Mouse (Mus musculus) liver, embryonic 11.5 days (tissue): ENCODE measurements around the gene Sec24b. TPM values are rescaled to one million over a fixed set of nuclear protein-coding genes. Genes with fewer than 3 reads are reported as not detected.

Experiments
- ATAC-seq: fragments of 200-750 bp; cut with Nextera tagmentation; replicated peaks from 2 replicates; pipeline ENCODE4 v1.8.0; 2017; ENCODE audit warnings: moderate number of reproducible peaks, mild to moderate bottlenecking, moderate TSS enrichment, moderate library complexity; ENCODE audit not compliant: low FRiP score
- DNase-seq: peaks from one replicate; pipeline ENCODE4 v3.0.0-alpha.2; 2017; ENCODE audit warnings: low spot score
- H3K27ac ChIP-seq: fragments of 300-500 bp; sonication (generic); 2 replicates; pipeline ENCODE4 v1.5.1; 2014; ENCODE audit warnings: mild to moderate bottlenecking, low read depth, low read length, control low read depth
- H3K27me3 ChIP-seq: fragments of 300-500 bp; sonication (generic); replicated peaks from 2 replicates; pipeline ENCODE4 v1.6.1; 2014; ENCODE audit warnings: low read length, mixed read lengths; ENCODE audit not compliant: control insufficient read depth, insufficient read depth
- H3K36me3 ChIP-seq: fragments of 300-500 bp; sonication (generic); 2 replicates; pipeline ENCODE4 v1.6.1; 2014; ENCODE audit warnings: mild to moderate bottlenecking, low read length, moderate library complexity, mixed read lengths; ENCODE audit not compliant: control insufficient read depth, insufficient read depth
- H3K4me1 ChIP-seq: fragments of 300-500 bp; sonication (generic); replicated peaks from 2 replicates; pipeline ENCODE4 v1.6.1; 2014; ENCODE audit warnings: low read length, mixed read lengths; ENCODE audit not compliant: control insufficient read depth, insufficient read depth
- H3K4me2 ChIP-seq: fragments of 300-500 bp; sonication (generic); 2 replicates; pipeline ENCODE4 v1.6.1; 2014; ENCODE audit warnings: mild to moderate bottlenecking, control low read depth, moderate library complexity
- H3K4me3 ChIP-seq: fragments of 300-500 bp; sonication (generic); 2 replicates; pipeline ENCODE4 v1.5.1; 2014; ENCODE audit warnings: low read depth, low read length, control low read depth
- H3K9ac ChIP-seq: fragments of 300-500 bp; sonication (generic); 2 replicates; pipeline ENCODE4 v1.6.1; 2014; ENCODE audit warnings: low read depth, low read length, control low read depth
- H3K9me3 ChIP-seq: fragments of 300-500 bp; sonication (generic); 2 replicates; pipeline ENCODE4 v1.6.1; 2016; ENCODE audit warnings: low read length, inconsistent platforms, mixed read lengths; ENCODE audit not compliant: control insufficient read depth
- WGBS: fragments of 180-500 bp; shearing (Covaris S2); extraction: QIAGEN DNeasy Blood & Tissue Kit; methylation state at CpG from one replicate; pipeline ENCODE4 v1.1.7; 2014; 5-methylcytosine and 5-hydroxymethylcytosine counted together
- polyA plus RNA-seq: library from polyadenylated mRNA; unstranded; fragments of >200 nt; fragmentation: Nextera tagmentation; extraction: Ambion mirVana; gene quantifications from 2 replicates; pipeline ENCODE4 v1.2.1, GENCODE M21; 2014

Sec24b gene
- polyA plus RNA-seq, 1 experiment from 2014 or later, result 26.7 TPM

GRCm38 (mm10) chr3:130000926-130001325 lies 60.4 kb downstream of the Sec24b start:
- peaks cover 36% of the 10 kb centered on the region for H3K36me3 ChIP-seq
- 96% methylated on average over 11 of the region's 11 CpGs for WGBS

GRCm38 (mm10) chr3:129998526-129998925 lies 62.8 kb downstream of the Sec24b start:
- H3K36me3 ChIP-seq, result peaks cover 37% of the 10 kb centered on the region
- peak; percentile 6 for DNase-seq
- no peak overlapping the region for H3K27ac ChIP-seq
- 88% methylated on average over 6 of the region's 6 CpGs for WGBS
- no peak for ATAC-seq
- H3K9ac ChIP-seq, result no peak overlapping the region
- no peaks in the 10 kb centered on the region for H3K4me1 ChIP-seq
- no peak overlapping the region for H3K4me3 ChIP-seq
- no peak overlapping the region for H3K4me2 ChIP-seq
- no peaks in the 10 kb centered on the region for H3K9me3 ChIP-seq
- no peaks in the 10 kb centered on the region for H3K27me3 ChIP-seq

More at GRCm38 (mm10) chr3:130000926-130001325, 60.4 kb downstream of the Sec24b start:
- no peaks in the 10 kb centered on the region for H3K9me3 ChIP-seq
- H3K9ac ChIP-seq, result no peak overlapping the region
- DNase-seq, result no peak
- H3K27me3 ChIP-seq, result no peaks in the 10 kb centered on the region
- H3K27ac ChIP-seq, result no peak overlapping the region
- H3K4me3 ChIP-seq, result no peak overlapping the region
- no peaks in the 10 kb centered on the region for H3K4me1 ChIP-seq
- no peak overlapping the region for H3K4me2 ChIP-seq
- no peak for ATAC-seq

GRCm38 (mm10) chr3:129998001-129998400 lies 63.4 kb downstream of the Sec24b start:
- Histone ChIP-seq H3K36me3 (peaks cover 40% of the 10 kb centered on the region), H3K27me3 (no peaks in the 10 kb centered on the region), H3K9ac (no peak overlapping the region), H3K27ac (no peak overlapping the region), H3K4me3 (no peak overlapping the region), H3K4me1 (no peaks in the 10 kb centered on the region), H3K4me2 (no peak overlapping the region), H3K9me3 (no peaks in the 10 kb centered on the region)
- ATAC-seq, result no peak
- WGBS, result 77% methylated on average over 7 of the region's 7 CpGs
- DNase-seq, result peak; percentile 24

GRCm38 (mm10) chr3:129997324-129997723 lies 64.0 kb downstream of the Sec24b start:
- DNase-seq (no peak), ATAC-seq (no peak)

GRCm38 (mm10) chr3:129987297-129987696 lies 74.1 kb downstream of the Sec24b start:
- WGBS, result 95% methylated on average over 13 of the region's 13 CpGs

More at GRCm38 (mm10) chr3:129997324-129997723, 64.0 kb downstream of the Sec24b start:
- Histone ChIP-seq H3K27ac (no peak overlapping the region), H3K4me2 (no peak overlapping the region), H3K9me3 (no peaks in the 10 kb centered on the region), H3K27me3 (no peaks in the 10 kb centered on the region), H3K4me1 (no peaks in the 10 kb centered on the region), H3K36me3 (peaks cover 40% of the 10 kb centered on the region), H3K4me3 (no peak overlapping the region), H3K9ac (no peak overlapping the region)
- WGBS, result 82% methylated on average over 3 of the region's 3 CpGs

GRCm38 (mm10) chr3:129985335-129985734 lies 76.0 kb downstream of the Sec24b start:
- ATAC-seq, result no peak
- WGBS, result 86% methylated on average over 4 of the region's 4 CpGs

More at GRCm38 (mm10) chr3:129987297-129987696, 74.1 kb downstream of the Sec24b start:
- DNase-seq (no peak), ATAC-seq (no peak)
- no peak overlapping the region for H3K4me2 ChIP-seq
- no peak overlapping the region for H3K4me3 ChIP-seq
- H3K4me1 ChIP-seq, result no peaks in the 10 kb centered on the region
- H3K27me3 ChIP-seq, result no peaks in the 10 kb centered on the region
- peaks cover 64% of the 10 kb centered on the region for H3K36me3 ChIP-seq
- H3K9ac ChIP-seq, result no peak overlapping the region
- no peaks in the 10 kb centered on the region for H3K9me3 ChIP-seq
- H3K27ac ChIP-seq, result no peak overlapping the region

GRCm38 (mm10) chr3:129984797-129985196 lies 76.6 kb downstream of the Sec24b start:
- Histone ChIP-seq H3K9me3 (no peaks in the 10 kb centered on the region), H3K4me1 (no peaks in the 10 kb centered on the region), H3K36me3 (peaks cover 50% of the 10 kb centered on the region), H3K4me2 (no peak overlapping the region), H3K9ac (no peak overlapping the region), H3K27me3 (no peaks in the 10 kb centered on the region), H3K27ac (no peak overlapping the region), H3K4me3 (no peak overlapping the region)
- 88% methylated on average over 5 of the region's 5 CpGs for WGBS
- no peak for DNase-seq
- ATAC-seq, result no peak

More at GRCm38 (mm10) chr3:129985335-129985734, 76.0 kb downstream of the Sec24b start:
- Histone ChIP-seq H3K27ac (no peak overlapping the region), H3K4me3 (no peak overlapping the region), H3K36me3 (peaks cover 55% of the 10 kb centered on the region), H3K4me1 (no peaks in the 10 kb centered on the region), H3K4me2 (no peak overlapping the region), H3K27me3 (no peaks in the 10 kb centered on the region), H3K9me3 (no peaks in the 10 kb centered on the region), H3K9ac (no peak overlapping the region)
- DNase-seq, result no peak

GRCm38 (mm10) chr3:129982271-129982670 lies 79.1 kb downstream of the Sec24b start:
- no peak overlapping the region for H3K9ac ChIP-seq
- DNase-seq (no peak), ATAC-seq (no peak)
- no peak overlapping the region for H3K4me2 ChIP-seq
- WGBS, result 71% methylated on average over 5 of the region's 5 CpGs
- no peaks in the 10 kb centered on the region for H3K9me3 ChIP-seq
- no peak overlapping the region for H3K4me3 ChIP-seq
- H3K27ac ChIP-seq, result no peak overlapping the region
- no peaks in the 10 kb centered on the region for H3K4me1 ChIP-seq
- no peaks in the 10 kb centered on the region for H3K27me3 ChIP-seq
- H3K36me3 ChIP-seq, result peaks cover 28% of the 10 kb centered on the region

- ATAC-seq, result no peak
- Histone ChIP-seq H3K36me3 (peaks cover 23% of the 10 kb centered on the region), H3K27ac (no peak overlapping the region), H3K4me2 (no peak overlapping the region), H3K9ac (no peak overlapping the region), H3K4me3 (no peak overlapping the region), H3K27me3 (no peaks in the 10 kb centered on the region), H3K9me3 (no peaks in the 10 kb centered on the region), H3K4me1 (no peaks in the 10 kb centered on the region)
- no peak for DNase-seq
- WGBS, result 77% methylated on average over 11 of the region's 11 CpGs
These were observed 79.6 kb downstream of the Sec24b start for GRCm38 (mm10) chr3:129981756-129982155.
